Mouse (Mus musculus): ENCODE results near the gene Pkp4. TPM values are rescaled to one million over a fixed set of nuclear protein-coding genes. Genes with fewer than 3 reads are reported as not detected.

Pkp4 gene
- total RNA-seq, 1 experiment: 54.3 TPM

DNA sequence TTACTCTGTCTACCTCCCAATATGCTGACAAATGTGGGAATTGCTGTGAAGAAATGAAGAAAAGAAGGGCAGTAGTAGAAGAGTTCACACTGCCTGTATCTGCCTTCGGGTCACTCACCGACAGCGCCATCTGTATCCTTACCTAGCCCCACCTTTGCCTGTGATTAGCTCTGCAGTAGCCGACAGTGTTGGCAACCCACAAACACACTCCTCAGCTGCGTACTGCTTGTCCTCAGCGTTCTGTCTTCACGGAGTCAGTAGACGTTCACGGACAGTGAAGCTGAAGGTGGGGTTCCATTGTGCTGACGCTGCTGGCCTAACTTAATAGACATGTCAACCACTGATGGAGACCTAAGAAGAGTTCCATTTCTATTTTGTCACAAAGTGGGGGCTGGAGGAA, 81.5 kb downstream of the Pkp4 start:
- no peak overlapping the region for H3K9ac ChIP-seq (ENCODE audit: insufficient read depth, low read depth, low read length, poor library complexity, severe bottlenecking)
- no peak for DNase-seq (ENCODE audit: low read depth, low spot score)
- H3K9me3 ChIP-seq (ENCODE audit: control insufficient read depth, insufficient read depth, low read depth, low read length): no peaks in the 10 kb centered on the region
- peaks cover 8% of the 10 kb centered on the region for H3K36me3 ChIP-seq (ENCODE audit: control insufficient read depth, insufficient read depth, low read length, poor library complexity, severe bottlenecking)
- in situ Hi-C loops (cut with MboI; ENCODE audit: low sequenced_read_pairs in 2 of 2, unreplicated experiment in 2 of 2): no loop called here
- no peak overlapping the region for H3K27ac ChIP-seq (ENCODE audit: insufficient read depth, low read depth, low read length, poor library complexity, severe bottlenecking)
- TF ChIP-seq MAFK (IDR thresholded peaks at IDR 0.05; ENCODE audit: insufficient read depth, low read depth, low read length) (no peak), CHD2 (IDR thresholded peaks at IDR 0.05; ENCODE audit: low read depth, low read length) (no peak), ZC3H11A (IDR thresholded peaks at IDR 0.05; ENCODE audit: borderline replicate concordance, low read depth, low read length) (no peak), ZNF384 (IDR thresholded peaks at IDR 0.05; ENCODE audit: low read depth, low read length) (no peak), HCFC1 (IDR thresholded peaks at IDR 0.05; ENCODE audit: borderline replicate concordance, insufficient read depth, low read length) (no peak)
- no peak overlapping the region for H3K4me3 ChIP-seq (ENCODE audit: insufficient read depth in 1 of 2, low read depth in 1 of 2, low read length in 2 of 2, poor library complexity in 1 of 2, severe bottlenecking in 1 of 2)
- peaks cover 0 to 4% of the 10 kb centered on the region in 2 experiments; a peak in 2 of 4 replicates for H3K4me1 ChIP-seq (ENCODE audit: control insufficient read depth in 2 of 2, insufficient read depth in 2 of 2, low read length in 2 of 2, poor library complexity in 1 of 2)

DNA sequence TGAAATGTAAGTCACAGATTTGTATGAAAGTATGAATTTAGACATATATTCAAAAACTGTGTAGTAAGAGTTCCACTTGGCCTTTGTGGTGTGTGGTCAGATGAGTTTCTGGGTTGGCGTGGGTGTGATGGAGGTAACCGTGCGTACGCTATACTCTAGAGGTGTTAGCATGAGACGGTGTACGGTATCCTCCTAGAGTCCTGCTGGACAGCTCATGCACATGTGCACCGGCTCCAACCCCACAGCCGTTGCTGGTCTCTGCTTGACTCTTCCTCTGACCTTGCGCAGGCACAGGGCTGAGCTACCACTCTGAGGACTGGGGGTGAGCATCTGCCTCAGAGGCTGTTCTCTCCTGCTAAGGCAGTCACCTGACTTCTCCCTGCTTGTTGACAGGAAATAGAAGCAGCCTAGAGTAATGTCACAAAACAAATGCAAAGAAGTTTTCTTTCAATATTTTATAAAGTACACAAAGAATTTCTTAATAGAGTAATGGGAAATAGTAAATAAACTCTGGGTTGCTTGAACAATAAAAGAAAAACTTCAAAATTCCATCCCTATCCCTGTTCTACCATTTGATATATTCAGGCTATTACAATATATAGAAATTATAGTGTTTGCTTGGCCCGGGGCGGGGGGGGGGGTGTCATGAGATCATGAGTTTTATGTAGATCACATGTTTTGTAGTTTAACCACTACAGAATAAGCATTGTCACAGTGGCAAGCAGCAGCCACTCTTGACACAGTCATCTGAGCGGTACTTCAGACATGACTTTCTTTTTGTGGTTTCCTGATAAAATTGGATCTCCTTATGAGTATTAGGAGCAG, 83.8 kb downstream of the Pkp4 start:
- Histone ChIP-seq H3K4me1 (ENCODE audit: control insufficient read depth in 2 of 2, insufficient read depth in 2 of 2, low read length in 2 of 2, poor library complexity in 1 of 2) (peaks cover 0 to 4% of the 10 kb centered on the region in 2 experiments; a peak in 2 of 4 replicates), H3K9me3 (ENCODE audit: control insufficient read depth, insufficient read depth, low read depth, low read length) (no peaks in the 10 kb centered on the region), H3K36me3 (ENCODE audit: control insufficient read depth, insufficient read depth, low read length, poor library complexity, severe bottlenecking) (peaks cover 8% of the 10 kb centered on the region), H3K9ac (ENCODE audit: insufficient read depth, low read depth, low read length, poor library complexity, severe bottlenecking) (no peak overlapping the region), H3K4me3 (ENCODE audit: insufficient read depth in 1 of 2, low read depth in 1 of 2, low read length in 2 of 2, poor library complexity in 1 of 2, severe bottlenecking in 1 of 2) (no peak overlapping the region), H3K27ac (ENCODE audit: insufficient read depth, low read depth, low read length, poor library complexity, severe bottlenecking) (no peak overlapping the region)
- no peak for DNase-seq (ENCODE audit: low read depth, low spot score)
- in situ Hi-C loops (cut with MboI; ENCODE audit: low sequenced_read_pairs in 2 of 2, unreplicated experiment in 2 of 2): no loop called here
- TF ChIP-seq HCFC1 (IDR thresholded peaks at IDR 0.05; ENCODE audit: borderline replicate concordance, insufficient read depth, low read length) (no peak), CHD2 (IDR thresholded peaks at IDR 0.05; ENCODE audit: low read depth, low read length) (no peak), MAFK (IDR thresholded peaks at IDR 0.05; ENCODE audit: insufficient read depth, low read depth, low read length) (no peak), ZNF384 (IDR thresholded peaks at IDR 0.05; ENCODE audit: low read depth, low read length) (no peak), ZC3H11A (IDR thresholded peaks at IDR 0.05; ENCODE audit: borderline replicate concordance, low read depth, low read length) (no peak)

DNA sequence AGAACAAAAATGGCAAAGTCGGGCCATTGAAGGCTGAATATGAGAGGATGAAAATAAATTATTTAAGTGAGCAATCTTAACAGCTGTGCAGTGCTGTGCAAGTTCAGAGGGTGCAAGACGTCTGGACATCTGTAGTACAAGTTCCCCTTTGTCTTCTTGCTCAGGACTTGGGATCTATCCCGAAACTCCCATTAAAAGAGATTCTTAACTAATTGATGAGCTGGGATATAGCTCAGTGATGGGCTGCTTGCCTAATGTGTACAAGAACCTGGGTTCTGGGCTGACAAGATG, 84.4 kb downstream of the Pkp4 start:
- no peak for TF ChIP-seq CHD2 (IDR thresholded peaks at IDR 0.05; ENCODE audit: low read depth, low read length)
- TF ChIP-seq MAFK (IDR thresholded peaks at IDR 0.05; ENCODE audit: insufficient read depth, low read depth, low read length): no peak
- TF ChIP-seq ZC3H11A (IDR thresholded peaks at IDR 0.05; ENCODE audit: borderline replicate concordance, low read depth, low read length): no peak
- no peak for TF ChIP-seq HCFC1 (IDR thresholded peaks at IDR 0.05; ENCODE audit: borderline replicate concordance, insufficient read depth, low read length)
- TF ChIP-seq ZNF384 (IDR thresholded peaks at IDR 0.05; ENCODE audit: low read depth, low read length): no peak
- in situ Hi-C loops (cut with MboI; ENCODE audit: low sequenced_read_pairs in 2 of 2, unreplicated experiment in 2 of 2): no loop called here
- Histone ChIP-seq H3K36me3 (ENCODE audit: control insufficient read depth, insufficient read depth, low read length, poor library complexity, severe bottlenecking) (peaks cover 8% of the 10 kb centered on the region), H3K27ac (ENCODE audit: insufficient read depth, low read depth, low read length, poor library complexity, severe bottlenecking) (no peak overlapping the region), H3K4me1 (ENCODE audit: control insufficient read depth in 2 of 2, insufficient read depth in 2 of 2, low read length in 2 of 2, poor library complexity in 1 of 2) (peaks cover 0 to 2% of the 10 kb centered on the region in 2 experiments; a peak in 2 of 4 replicates), H3K9me3 (ENCODE audit: control insufficient read depth, insufficient read depth, low read depth, low read length) (no peaks in the 10 kb centered on the region), H3K4me3 (ENCODE audit: insufficient read depth in 1 of 2, low read depth in 1 of 2, low read length in 2 of 2, poor library complexity in 1 of 2, severe bottlenecking in 1 of 2) (no peak overlapping the region), H3K9ac (ENCODE audit: insufficient read depth, low read depth, low read length, poor library complexity, severe bottlenecking) (no peak overlapping the region)
- no peak for DNase-seq (ENCODE audit: low read depth, low spot score)

DNA sequence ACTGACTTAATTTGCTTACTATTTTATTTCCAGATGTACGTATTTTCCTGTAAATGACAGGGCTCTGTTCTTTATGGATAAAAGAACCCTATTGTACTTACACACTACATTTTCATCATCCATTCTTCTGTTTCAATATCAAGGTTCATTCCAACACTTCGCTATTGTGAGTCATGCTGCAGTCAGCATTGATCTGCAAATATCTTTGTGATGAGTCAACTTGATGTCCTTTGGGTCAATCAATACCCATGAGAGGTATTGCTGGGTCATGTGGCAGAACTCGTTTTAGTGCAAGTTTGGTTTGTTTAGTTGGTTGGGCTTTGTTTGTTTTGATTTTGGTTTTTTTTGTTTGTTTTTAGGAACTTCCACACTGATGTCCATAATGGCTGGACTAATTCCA, 88.2 kb downstream of the Pkp4 start:
- TF ChIP-seq HCFC1 (IDR thresholded peaks at IDR 0.05; ENCODE audit: borderline replicate concordance, insufficient read depth, low read length) (no peak), CHD2 (IDR thresholded peaks at IDR 0.05; ENCODE audit: low read depth, low read length) (no peak), ZC3H11A (IDR thresholded peaks at IDR 0.05; ENCODE audit: borderline replicate concordance, low read depth, low read length) (no peak), MAFK (IDR thresholded peaks at IDR 0.05; ENCODE audit: insufficient read depth, low read depth, low read length) (no peak), ZNF384 (IDR thresholded peaks at IDR 0.05; ENCODE audit: low read depth, low read length) (no peak)
- peaks cover 4% of the 10 kb centered on the region; the same call in 1 of the 2 replicates for H3K36me3 ChIP-seq (ENCODE audit: control insufficient read depth, insufficient read depth, low read length, poor library complexity, severe bottlenecking)
- peaks cover 0 to 3% of the 10 kb centered on the region in 2 experiments; a peak in 1 of 4 replicates for H3K4me1 ChIP-seq (ENCODE audit: control insufficient read depth in 2 of 2, insufficient read depth in 2 of 2, low read length in 2 of 2, poor library complexity in 1 of 2)
- no peak for DNase-seq (ENCODE audit: low read depth, low spot score)
- in situ Hi-C loops (cut with MboI; ENCODE audit: low sequenced_read_pairs in 2 of 2, unreplicated experiment in 2 of 2): no loop called here
- H3K9ac ChIP-seq (ENCODE audit: insufficient read depth, low read depth, low read length, poor library complexity, severe bottlenecking): no peak overlapping the region
- no peak overlapping the region for H3K4me3 ChIP-seq (ENCODE audit: insufficient read depth in 1 of 2, low read depth in 1 of 2, low read length in 2 of 2, poor library complexity in 1 of 2, severe bottlenecking in 1 of 2)
- no peaks in the 10 kb centered on the region for H3K9me3 ChIP-seq (ENCODE audit: control insufficient read depth, insufficient read depth, low read depth, low read length)
- no peak overlapping the region for H3K27ac ChIP-seq (ENCODE audit: insufficient read depth, low read depth, low read length, poor library complexity, severe bottlenecking)

Data from ES-E14 (cell line).